26 mouse cellular contexts compared by ENCODE assay signal in genomic region chrX:53752851-53753250, GRCm38 (mm10). TPM values are rescaled to one million over a fixed set of nuclear protein-coding genes. Genes with fewer than 3 reads are reported as not detected.
A peak's percentile ranks its signal among the peaks of the same experiment; 100 is the strongest.
DNase-seq lines count a peak whose midpoint lies in the region; ATAC-seq and TF ChIP-seq lines count a peak whose summit lies in the region.
"Had no signal": no experiment of that assay in that cellular context is flagged by ENCODE, and none has a peak within 500 bp of the region (broad histone marks: within the 10 kb centered on the region; RNA-seq: fewer than 3 reads in every experiment).

No protein-coding gene starts in this region.

- TF ChIP-seq POLR2A in bone marrow macrophage, adult 2 months (IDR thresholded peaks at IDR 0.05; ENCODE audit: borderline replicate concordance, low read depth, low read length): no peak

- H3K27ac ChIP-seq in bone marrow macrophage, adult 2 months (ENCODE audit: insufficient read depth, low read depth, low read length): peak overlapping the region; percentile 61
- H3K27ac ChIP-seq: embryonic facial prominence, embryonic 10.5 days; embryonic facial prominence, embryonic 12.5 days; forebrain, embryonic 13.5 days; forebrain, embryonic 15.5 days had no signal

- H3K4me3 ChIP-seq in bone marrow macrophage, adult 2 months (ENCODE audit: insufficient read depth, low read length): no peak overlapping the region
- H3K4me3 ChIP-seq: embryonic facial prominence, embryonic 10.5 days; embryonic facial prominence, embryonic 12.5 days; forebrain, embryonic 13.5 days; forebrain, embryonic 15.5 days had no signal

- ATAC-seq in granulocyte monocyte progenitor cell, adult 5-6 weeks (replicated peaks; ENCODE audit: poor library complexity, severe bottlenecking): peak; percentile 86
- ATAC-seq in megakaryocyte progenitor cell, adult 5-6 weeks (replicated peaks; ENCODE audit: poor library complexity): peak; percentile 77
- ATAC-seq: forebrain, embryonic 13.5 days; forebrain, embryonic 15.5 days; forebrain, postnatal 0 days had no signal

- no peak for TF ChIP-seq CTCF in bone marrow macrophage, adult 2 months (IDR thresholded peaks at IDR 0.05; ENCODE audit: low read depth, low read length)

- DNase-seq in brain, adult 2 months (ENCODE audit: low read depth, low spot score): peak; percentile 1
- no peak for DNase-seq in cerebellum, adult 11 months
- no peak for DNase-seq in kidney, postnatal 36 days
- DNase-seq in embryo, embryonic 11 days: no peak
- DNase-seq: adrenal gland, adult 2 months; adrenal gland, postnatal 10 days; adrenal gland, postnatal 25 days; cerebellum, adult 11-12 months; cerebellum, adult 2 months; cerebellum, adult 9-10 months; cerebellum, postnatal 10 days; cerebellum, postnatal 25 days; forebrain, postnatal 0 days had no signal

- peaks cover 12% of the 10 kb centered on the region for H3K4me1 ChIP-seq in bone marrow macrophage, adult 2 months (ENCODE audit: control insufficient read depth, insufficient read depth, low read length)
- H3K4me1 ChIP-seq: embryonic facial prominence, embryonic 10.5 days; embryonic facial prominence, embryonic 12.5 days; forebrain, embryonic 13.5 days; forebrain, embryonic 15.5 days had no signal

RNA-seq across cellular contexts. Expression of gene 1700013H16Rik, which starts 4.8 kb away (rescaled TPM):
- polyA plus RNA-seq in bone marrow macrophage, adult 2 months (2012; ENCODE audit: insufficient read depth, insufficient read length, missing spikeins): not detected in 2 replicates
- not detected in 2 replicates for total RNA-seq in granulocyte monocyte progenitor cell, adult 5-6 weeks (2014; fragmentation: Nextera tagmentation)
- total RNA-seq in granulocyte monocyte progenitor cell, adult 5-6 weeks (2017): not detected in 2 replicates
- total RNA-seq in megakaryocyte progenitor cell, adult 5-6 weeks (2015): not detected in 2 replicates
- total RNA-seq in megakaryocyte progenitor cell, adult 5-6 weeks (2017): not detected in 2 replicates
- total RNA-seq: adrenal gland, adult 2 months; adrenal gland, postnatal 10 days; adrenal gland, postnatal 25 days; adrenal gland, postnatal 4 days; forebrain, postnatal 0 days; MEL had no signal
- polyA plus RNA-seq: adrenal gland, adult 2 months; brain, embryonic 14.5 days; C2C12; cerebellum, adult 2 months; embryonic facial prominence, embryonic 10.5 days; embryonic facial prominence, embryonic 12.5 days; embryonic facial prominence, embryonic 14.5 days; forebrain, embryonic 11.5 days; forebrain, embryonic 13.5 days; forebrain, embryonic 15.5 days; forebrain, postnatal 0 days had no signal

RNA-seq across cellular contexts. Expression of gene Zfp36l3, which starts 23.3 kb away (rescaled TPM):
- polyA plus RNA-seq in bone marrow macrophage, adult 2 months (2012; ENCODE audit: insufficient read depth, insufficient read length, missing spikeins): not detected in 2 replicates
- total RNA-seq in granulocyte monocyte progenitor cell, adult 5-6 weeks (2014; fragmentation: Nextera tagmentation): not detected in 2 replicates
- not detected in 2 replicates for total RNA-seq in granulocyte monocyte progenitor cell, adult 5-6 weeks (2017)
- not detected in 2 replicates for total RNA-seq in megakaryocyte progenitor cell, adult 5-6 weeks (2015)
- total RNA-seq in megakaryocyte progenitor cell, adult 5-6 weeks (2017): not detected in 2 replicates
- total RNA-seq: adrenal gland, adult 2 months; adrenal gland, postnatal 10 days; adrenal gland, postnatal 25 days; adrenal gland, postnatal 4 days had no signal
- polyA plus RNA-seq: embryonic facial prominence, embryonic 10.5 days; embryonic facial prominence, embryonic 12.5 days; embryonic facial prominence, embryonic 14.5 days; forebrain, embryonic 11.5 days; forebrain, embryonic 13.5 days; forebrain, embryonic 15.5 days; forebrain, postnatal 0 days had no signal

RNA-seq across cellular contexts. Expression of gene 4930502E18Rik, which starts 28.2 kb away (rescaled TPM):
- polyA plus RNA-seq in bone marrow macrophage, adult 2 months (2012; ENCODE audit: insufficient read depth, insufficient read length, missing spikeins): 0.56 TPM in 1 of 2 replicates, not detected in the other
- total RNA-seq in granulocyte monocyte progenitor cell, adult 5-6 weeks (2014; fragmentation: Nextera tagmentation): not detected in 2 replicates
- not detected in 2 replicates for total RNA-seq in granulocyte monocyte progenitor cell, adult 5-6 weeks (2017)
- not detected in 2 replicates for total RNA-seq in megakaryocyte progenitor cell, adult 5-6 weeks (2015)
- total RNA-seq in megakaryocyte progenitor cell, adult 5-6 weeks (2017): not detected in 2 replicates
- total RNA-seq: adrenal gland, adult 2 months; adrenal gland, postnatal 10 days; adrenal gland, postnatal 25 days; adrenal gland, postnatal 4 days; MEL had no signal
- polyA plus RNA-seq: adrenal gland, adult 2 months; embryonic facial prominence, embryonic 14.5 days; forebrain, embryonic 13.5 days had no signal

RNA-seq across cellular contexts. Expression of gene Xlr, which starts 44.7 kb away (rescaled TPM):
- polyA plus RNA-seq in bone marrow macrophage, adult 2 months (2012; ENCODE audit: insufficient read depth, insufficient read length, missing spikeins): 2.2 and 3.0 TPM in 2 replicates
- 3.3 and 16.8 TPM in 2 replicates for total RNA-seq in granulocyte monocyte progenitor cell, adult 5-6 weeks (2014; fragmentation: Nextera tagmentation)
- 4.6 and 10.4 TPM in 2 replicates for total RNA-seq in granulocyte monocyte progenitor cell, adult 5-6 weeks (2017)
- total RNA-seq in megakaryocyte progenitor cell, adult 5-6 weeks (2015): 3.2 and 3.3 TPM in 2 replicates
- total RNA-seq in megakaryocyte progenitor cell, adult 5-6 weeks (2017): 1.2 and 1.8 TPM in 2 replicates
- polyA plus RNA-seq: adrenal gland, adult 2 months had no signal
